ENCODE assay signal across 13 mouse cellular contexts in the genomic region with DNA sequence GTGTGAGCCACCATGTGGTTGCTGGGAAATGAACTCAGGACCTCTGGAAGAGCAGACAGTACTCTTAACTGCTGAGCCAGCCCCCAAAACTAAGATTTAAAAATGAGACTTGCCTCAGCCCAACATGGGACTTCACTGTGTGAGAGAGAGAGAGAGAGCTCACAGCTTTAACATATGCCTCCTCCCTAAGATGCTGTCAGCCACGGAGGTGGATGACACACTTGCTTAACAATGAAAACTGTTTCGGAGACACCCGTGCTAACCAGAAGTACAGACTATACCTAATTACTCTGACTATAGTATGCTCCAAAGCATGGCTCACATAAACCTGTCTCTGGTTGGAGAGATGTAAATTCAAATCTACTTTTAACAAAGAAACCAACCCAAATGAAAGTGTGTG. TPM values are rescaled to one million over a fixed set of nuclear protein-coding genes. Genes with fewer than 3 reads are reported as not detected.
"Had no signal": no experiment of that assay in that cellular context is flagged by ENCODE, and none has a peak within 500 bp of the region (broad histone marks: within the 10 kb centered on the region; RNA-seq: fewer than 3 reads in every experiment).

No protein-coding gene starts in this region.

- DNase-seq: gastrocnemius, adult 2 months; gastrocnemius, postnatal 10 days; gastrocnemius, postnatal 25 days; heart, adult 2 months; heart, postnatal 14 days; heart, postnatal 36 days; kidney, adult 18-20 months; kidney, adult 8-10 months; kidney, postnatal 10 days; kidney, postnatal 25 days; kidney, postnatal 4 days; liver; liver, embryonic 13.5 days had no signal

RNA-seq across cellular contexts. Expression of gene Axdnd1, which starts 12.5 kb away (rescaled TPM):
- total RNA-seq: gastrocnemius, adult 2 months; gastrocnemius, postnatal 25 days; heart, adult 2 months; heart, postnatal 36 days had no signal
